Mouse (Mus musculus) cerebellum, adult 2 months (tissue): ENCODE measurements at regions not wholly inside any gene's neighbourhood (a gene's known extent, or its start where the extent isn't known, plus 50 kb on each side); places are given as distances from the start of the nearest gene placed in this dataset.

Experiments used
- DNase-seq, 2 experiments: peaks; one replicate each; pipeline ENCODE4 v3.0.0; 2021
- H3K27ac ChIP-seq: fragments of 200-500 bp; 2 replicates; pipeline ENCODE4 v1.5.1; 2012; ENCODE audit warnings: low read length, control low read depth, inconsistent platforms; ENCODE audit not compliant: insufficient read depth
- H3K27me3 ChIP-seq: fragments of 200-500 bp; 2 replicates; pipeline ENCODE4 v1.6.1; 2012; ENCODE audit warnings: inconsistent platforms, mild to moderate bottlenecking, low read length, moderate library complexity; ENCODE audit not compliant: control insufficient read depth, insufficient read depth
- H3K4me1 ChIP-seq: fragments of 200-500 bp; 2 replicates; pipeline ENCODE4 v1.6.1; 2011; ENCODE audit warnings: low read length; ENCODE audit not compliant: control insufficient read depth, insufficient read depth
- H3K4me3 ChIP-seq: fragments of 200-500 bp; replicated peaks from 2 replicates; pipeline ENCODE3; 2011; ENCODE audit warnings: mild to moderate bottlenecking, low read depth, low read length, control low read depth; ENCODE audit not compliant: insufficient read depth
- CTCF ChIP-seq: fragments of 200-500 bp; IDR thresholded peaks from 2 replicates; pipeline ENCODE4 v1.5.1; 2011; ENCODE audit warnings: low read depth, mild to moderate bottlenecking, control low read depth, low read length, moderate library complexity, borderline replicate concordance; ENCODE audit not compliant: insufficient read depth
- POLR2A ChIP-seq: fragments of 200-500 bp; IDR thresholded peaks from 2 replicates; pipeline ENCODE4 v1.6.1; 2011; ENCODE audit warnings: low read length, control low read depth, borderline replicate concordance; ENCODE audit not compliant: insufficient read depth
- WGBS: fragments of 180-500 bp; shearing (Covaris S2); methylation state at CpG from one replicate; pipeline ENCODE4 v1.1.7; 2018; 5-methylcytosine and 5-hydroxymethylcytosine counted together

GRCm38 (mm10) chrX:158632406-158632805, 577.7 kb upstream of the Rps6ka3 start:
- DNase-seq = no peak
- no peak for TF ChIP-seq POLR2A
- TF ChIP-seq CTCF = no peak
- 75% methylated on average over 1 of the region's 1 CpGs for WGBS
- H3K4me3 ChIP-seq = no peak overlapping the region
- H3K4me1 ChIP-seq = no peaks in the 10 kb centered on the region
- no peak overlapping the region for H3K27ac ChIP-seq
- H3K27me3 ChIP-seq = no peaks in the 10 kb centered on the region

DNA sequence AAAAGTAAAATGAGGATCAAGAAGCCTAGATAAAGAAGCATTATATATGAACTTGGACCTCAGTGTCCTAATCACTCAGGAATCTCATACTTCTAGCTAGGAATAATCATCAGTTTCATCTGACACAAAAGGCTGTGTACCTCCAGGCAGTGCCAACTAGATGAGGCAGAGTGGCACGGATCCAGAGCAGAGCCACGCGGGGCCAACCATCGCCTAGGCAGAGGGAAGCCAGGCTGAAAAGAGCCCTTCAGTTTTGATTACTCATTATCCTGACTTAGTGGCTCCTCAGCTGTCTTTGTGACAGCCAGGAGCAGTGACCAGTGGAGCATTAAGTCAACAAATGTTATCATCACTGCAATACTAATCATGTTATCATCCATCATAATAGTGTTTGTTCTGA, 557.9 kb upstream of the Rps6ka3 start:
- 15% methylated on average over 4 of the region's 4 CpGs for WGBS
- no peak for TF ChIP-seq POLR2A
- no peak for TF ChIP-seq CTCF
- H3K27me3 ChIP-seq = no peaks in the 10 kb centered on the region
- peak; percentile 81 to 89 for DNase-seq
- H3K27ac ChIP-seq = no peak overlapping the region
- no peak overlapping the region for H3K4me3 ChIP-seq
- H3K4me1 ChIP-seq = no peaks in the 10 kb centered on the region

DNA sequence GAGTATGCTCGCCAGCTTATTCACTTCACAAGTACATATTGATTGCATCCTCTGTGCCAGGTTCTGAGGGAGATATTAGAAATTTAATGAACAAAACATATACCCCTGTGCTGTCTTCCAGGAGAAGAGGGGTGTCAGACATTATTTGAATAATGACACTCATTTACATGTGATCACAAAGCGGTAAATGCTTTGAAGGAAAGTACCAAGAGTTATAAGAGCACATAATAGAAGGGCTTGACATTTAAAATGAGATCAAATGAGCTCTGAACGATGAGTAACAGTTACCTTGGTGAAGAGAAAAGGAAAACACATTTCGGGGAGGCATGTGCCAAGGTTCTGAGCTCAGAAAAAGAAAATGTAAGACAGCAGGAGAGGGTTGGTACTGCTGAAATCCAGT, 553.9 kb upstream of the Rps6ka3 start:
- DNase-seq = no peak
- WGBS = 71% methylated on average over 4 of the region's 4 CpGs
- no peak for TF ChIP-seq CTCF
- no peaks in the 10 kb centered on the region for H3K27me3 ChIP-seq
- no peak overlapping the region for H3K27ac ChIP-seq
- H3K4me1 ChIP-seq = no peaks in the 10 kb centered on the region
- no peak overlapping the region for H3K4me3 ChIP-seq

DNA sequence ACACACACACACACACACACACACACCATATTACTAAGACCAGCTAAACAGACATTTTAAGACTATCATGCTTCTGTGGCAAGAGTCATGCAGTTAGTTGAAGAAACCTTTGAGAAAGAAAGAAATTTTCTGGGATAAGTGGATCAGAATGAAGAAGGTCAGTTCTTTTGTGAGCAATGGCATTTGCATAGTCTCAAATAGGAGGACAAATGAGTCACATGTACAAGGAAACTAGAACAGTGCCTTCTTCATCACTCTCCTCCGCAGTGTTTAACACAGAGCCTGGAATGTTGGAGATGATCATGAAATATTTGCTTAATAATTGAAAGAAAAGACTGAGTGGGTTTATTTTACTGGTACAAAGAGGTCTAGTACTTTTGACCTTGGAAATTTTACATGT, 515.9 kb upstream of the Rps6ka3 start:
- no peaks in the 10 kb centered on the region for H3K4me1 ChIP-seq
- no peak for DNase-seq
- H3K4me3 ChIP-seq = no peak overlapping the region
- H3K27me3 ChIP-seq = no peaks in the 10 kb centered on the region
- 89% methylated on average over 1 of the region's 1 CpGs for WGBS
- TF ChIP-seq POLR2A = no peak
- TF ChIP-seq CTCF = no peak
- no peak overlapping the region for H3K27ac ChIP-seq

GRCm38 (mm10) chrX:158703411-158703810, 506.7 kb upstream of the Rps6ka3 start:
- DNase-seq = no peak
- Histone ChIP-seq H3K27me3 (no peaks in the 10 kb centered on the region), H3K4me1 (no peaks in the 10 kb centered on the region), H3K27ac (no peak overlapping the region), H3K4me3 (no peak overlapping the region)
- 44% methylated on average over 3 of the region's 3 CpGs for WGBS
- TF ChIP-seq POLR2A = no peak
- TF ChIP-seq CTCF = no peak

GRCm38 (mm10) chrX:158709811-158710210, 500.3 kb upstream of the Rps6ka3 start:
- DNase-seq = no peak
- H3K4me3 ChIP-seq = no peak overlapping the region
- TF ChIP-seq POLR2A (no peak), CTCF (no peak)
- WGBS = 70% methylated on average over 3 of the region's 3 CpGs
- no peaks in the 10 kb centered on the region for H3K27me3 ChIP-seq
- no peaks in the 10 kb centered on the region for H3K4me1 ChIP-seq
- no peak overlapping the region for H3K27ac ChIP-seq

GRCm38 (mm10) chrX:158744738-158745137, 465.4 kb upstream of the Rps6ka3 start:
- 66% methylated on average over 3 of the region's 3 CpGs for WGBS
- Histone ChIP-seq H3K4me3 (no peak overlapping the region), H3K4me1 (no peaks in the 10 kb centered on the region), H3K27ac (no peak overlapping the region), H3K27me3 (no peaks in the 10 kb centered on the region)
- DNase-seq = no peak
- TF ChIP-seq CTCF (no peak), POLR2A (no peak)

GRCm38 (mm10) chrX:158745766-158746541, 464.2 kb upstream of the Rps6ka3 start:
- WGBS = 49% methylated on average over 3 of the region's 3 CpGs
- no peak for TF ChIP-seq POLR2A
- TF ChIP-seq CTCF = no peak
- H3K27ac ChIP-seq = no peak overlapping the region
- no peaks in the 10 kb centered on the region for H3K27me3 ChIP-seq
- no peaks in the 10 kb centered on the region for H3K4me1 ChIP-seq
- peak in 1 of 2 experiments; percentile 21 for DNase-seq
- H3K4me3 ChIP-seq = no peak overlapping the region
